Mouse (Mus musculus) layer of hippocampus, adult 11-12 months (tissue): Measurements from ENCODE around the gene Csgalnact2.
A peak's percentile ranks its signal among the peaks of the same experiment; 100 is the strongest.

ENCODE experiments used
- DNase-seq: peaks from one replicate; pipeline ENCODE4 v3.0.0; 2022; ENCODE audit warnings: low spot score

The Csgalnact2 gene

DNA sequence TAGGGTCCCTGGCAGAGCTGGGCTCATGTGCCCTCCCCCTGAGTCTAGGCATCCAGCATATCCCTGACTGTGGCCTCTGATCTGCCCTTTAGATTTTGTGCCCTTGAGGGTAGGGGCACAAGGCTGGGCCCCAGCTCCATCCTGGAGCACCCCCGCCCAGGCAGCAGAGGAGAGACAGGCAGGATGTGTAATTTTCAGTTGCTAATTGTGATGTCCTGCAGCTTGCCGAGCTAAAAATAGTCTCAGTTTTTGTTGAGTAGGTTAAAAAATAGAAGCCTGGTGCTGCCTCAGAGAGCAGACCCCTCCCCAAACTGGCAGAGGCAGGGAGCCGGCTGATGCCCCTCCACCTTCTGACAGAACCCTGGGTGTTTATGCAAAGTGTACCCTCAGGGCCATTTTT, 64.8 kb downstream of the Csgalnact2 start:
- no peak for DNase-seq

DNA sequence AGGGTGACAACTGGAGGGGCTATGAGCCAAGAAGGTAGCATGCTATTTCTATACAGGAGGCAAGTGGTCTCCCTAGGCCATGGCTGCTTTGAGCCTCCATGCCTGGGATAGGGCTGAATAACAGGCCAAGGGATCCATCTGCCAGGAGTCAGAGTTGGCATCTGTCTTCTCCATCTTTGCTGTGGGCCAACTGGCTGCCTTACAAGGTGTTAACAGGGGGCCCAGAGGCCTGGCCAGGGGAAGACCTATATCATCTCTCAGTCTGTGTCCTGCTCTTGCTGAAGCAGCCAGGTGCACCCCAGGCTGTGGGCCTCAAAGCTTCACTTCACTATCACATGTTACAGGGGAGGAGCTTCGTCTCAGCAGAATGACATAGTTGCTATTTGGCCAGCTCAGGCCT, 66.8 kb downstream of the Csgalnact2 start:
- DNase-seq, result no peak

DNA sequence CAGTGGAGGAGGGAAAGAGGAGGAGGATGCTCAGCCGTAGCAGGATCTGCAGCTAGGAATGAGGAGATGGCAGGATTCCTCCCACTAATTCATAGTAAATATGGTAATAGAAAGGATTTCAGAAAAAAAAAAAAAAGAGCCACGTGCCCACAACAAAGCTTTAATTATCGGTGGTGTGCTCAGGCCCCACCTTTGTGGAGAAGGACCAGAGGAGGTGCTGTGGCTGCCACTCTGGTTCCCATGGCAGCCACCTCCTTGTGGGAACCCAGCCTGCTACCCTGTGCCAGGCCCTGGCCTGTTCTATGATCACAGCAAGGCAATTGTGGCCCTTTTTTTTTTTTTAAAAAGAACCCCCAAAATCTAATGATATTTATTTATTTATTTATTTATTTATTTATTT, 67.5 kb downstream of the Csgalnact2 start:
- no peak for DNase-seq

DNA sequence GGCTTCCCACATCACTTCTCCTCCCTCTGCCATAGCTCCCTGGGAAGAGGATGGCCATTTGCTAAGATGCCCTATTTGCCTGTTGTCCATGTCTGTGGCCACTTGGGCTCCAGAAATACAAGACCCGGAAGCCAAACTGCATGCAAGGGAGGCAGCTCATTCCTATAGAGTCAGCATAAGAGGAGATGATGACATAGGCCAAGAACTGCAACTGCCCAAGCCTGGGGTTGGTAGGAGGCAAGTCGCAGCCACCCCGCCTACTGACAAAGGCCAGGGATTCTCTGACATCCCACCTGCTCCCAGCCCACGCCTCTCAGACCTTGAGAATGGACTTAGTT, 68.0 kb downstream of the Csgalnact2 start:
- DNase-seq, result no peak

DNA sequence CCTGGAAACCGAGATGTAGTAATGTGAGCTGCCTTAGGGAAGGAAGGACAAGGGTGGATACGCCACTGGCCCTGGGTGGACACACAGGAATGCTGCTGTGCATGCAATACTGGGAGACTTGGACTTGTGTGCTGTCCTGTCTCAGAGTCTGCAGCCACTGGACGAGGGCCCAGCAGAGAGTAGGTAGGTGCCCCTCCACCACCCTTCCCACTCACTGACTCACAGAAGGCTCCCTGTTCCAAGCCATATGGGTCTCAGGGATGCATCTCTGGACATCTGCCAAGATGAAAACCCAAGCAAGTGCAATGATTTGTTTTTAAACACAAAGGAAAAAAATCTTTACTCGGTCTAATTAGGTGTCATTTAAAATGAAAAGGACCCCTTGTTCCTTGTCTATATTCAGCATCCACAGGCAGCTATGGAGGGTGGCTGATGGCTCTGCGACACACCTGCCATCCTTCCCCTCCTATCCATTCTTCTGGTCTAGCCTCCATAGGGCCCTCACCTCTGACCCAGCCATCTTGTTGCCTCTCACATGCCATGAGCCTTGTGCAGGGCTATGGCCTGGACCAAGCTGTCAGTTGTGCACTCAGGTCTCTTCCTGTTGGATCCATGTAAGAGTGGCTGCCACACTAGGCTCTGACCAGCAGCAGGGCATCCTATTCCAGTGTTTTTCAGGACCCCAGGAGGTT, 68.5 kb downstream of the Csgalnact2 start:
- DNase-seq, result peak; percentile 73

DNA sequence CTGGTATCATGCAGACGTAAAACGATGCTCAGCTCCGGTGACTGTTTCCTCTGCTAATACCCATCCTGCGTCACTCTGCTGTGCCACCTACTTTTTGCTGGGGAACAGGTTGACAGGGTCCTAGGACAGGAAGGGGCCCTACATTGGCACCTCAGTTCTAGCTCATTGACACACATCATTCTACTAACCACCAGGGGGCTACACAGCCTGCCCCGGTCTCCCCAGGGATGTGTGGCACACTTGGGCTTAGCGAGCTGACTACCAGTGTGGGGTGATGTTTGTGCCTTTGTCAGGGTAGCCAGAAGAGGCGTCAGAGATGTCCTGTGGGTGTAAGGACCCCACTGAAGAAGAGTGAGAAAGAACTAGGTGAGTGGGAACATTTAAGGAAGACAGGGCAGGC, 71.2 kb downstream of the Csgalnact2 start:
- no peak for DNase-seq

DNA sequence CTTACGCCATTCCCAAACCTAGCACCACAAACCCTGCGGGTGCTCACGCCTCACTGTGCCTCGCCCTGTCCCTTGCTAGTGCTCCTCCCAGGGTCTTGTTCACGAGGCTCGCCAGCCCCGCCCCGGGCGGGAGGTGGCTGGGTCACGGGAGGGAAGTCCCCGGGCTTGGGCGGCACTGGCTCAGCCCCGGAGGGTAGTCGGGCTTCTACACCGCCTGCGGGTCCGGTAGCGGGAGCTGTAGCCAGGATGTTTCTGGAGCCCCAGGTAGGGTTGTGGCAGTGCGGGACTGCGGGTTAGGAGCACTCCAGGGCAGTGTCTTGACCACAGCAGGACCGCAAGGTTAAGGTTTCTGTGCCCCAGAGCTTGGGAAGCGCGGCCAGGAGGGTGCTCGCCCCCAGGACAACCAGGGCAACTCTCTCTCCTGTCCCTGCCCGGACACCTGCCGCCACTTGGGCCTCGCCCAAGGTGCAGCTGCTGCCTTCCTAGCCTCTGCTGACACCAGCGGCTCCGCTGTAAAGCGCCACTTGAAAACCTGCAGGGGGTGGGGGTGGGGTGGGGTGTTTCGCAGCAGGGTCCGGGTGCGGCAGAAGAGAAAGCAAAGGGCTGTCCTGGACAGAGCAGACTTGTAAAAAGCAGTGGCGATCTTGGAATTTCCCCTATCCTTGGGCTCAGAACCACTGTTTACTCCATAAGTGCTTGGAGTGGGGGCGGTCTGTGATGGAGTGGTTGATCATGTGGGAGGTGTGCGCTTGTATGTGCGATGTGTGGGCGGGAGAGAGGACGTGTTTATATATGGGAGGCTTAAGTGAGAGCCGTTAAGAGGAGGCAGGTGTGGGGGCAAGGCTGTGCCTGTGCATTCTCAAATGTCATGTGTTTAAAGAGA, 72.5 kb downstream of the Csgalnact2 start:
- DNase-seq, result peak; percentile 52

DNA sequence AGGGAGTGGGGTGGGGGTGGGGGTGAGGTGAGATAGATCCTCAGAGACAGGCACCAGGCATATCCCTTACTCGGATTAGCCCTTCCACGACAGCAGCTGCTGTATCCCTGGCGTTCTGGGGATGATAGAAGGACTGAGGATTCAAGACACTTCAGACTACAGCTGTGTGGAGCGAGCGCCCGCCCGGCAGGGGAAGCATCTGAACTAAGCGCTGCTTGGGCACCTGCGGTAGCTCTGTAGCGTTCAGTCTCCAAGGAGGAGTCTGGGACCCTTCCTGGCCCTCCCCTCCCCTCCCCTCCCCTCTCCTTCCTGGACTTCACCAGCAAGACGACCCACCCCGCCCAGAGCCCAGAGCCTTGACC, 73.1 kb downstream of the Csgalnact2 start:
- DNase-seq, result no peak

DNA sequence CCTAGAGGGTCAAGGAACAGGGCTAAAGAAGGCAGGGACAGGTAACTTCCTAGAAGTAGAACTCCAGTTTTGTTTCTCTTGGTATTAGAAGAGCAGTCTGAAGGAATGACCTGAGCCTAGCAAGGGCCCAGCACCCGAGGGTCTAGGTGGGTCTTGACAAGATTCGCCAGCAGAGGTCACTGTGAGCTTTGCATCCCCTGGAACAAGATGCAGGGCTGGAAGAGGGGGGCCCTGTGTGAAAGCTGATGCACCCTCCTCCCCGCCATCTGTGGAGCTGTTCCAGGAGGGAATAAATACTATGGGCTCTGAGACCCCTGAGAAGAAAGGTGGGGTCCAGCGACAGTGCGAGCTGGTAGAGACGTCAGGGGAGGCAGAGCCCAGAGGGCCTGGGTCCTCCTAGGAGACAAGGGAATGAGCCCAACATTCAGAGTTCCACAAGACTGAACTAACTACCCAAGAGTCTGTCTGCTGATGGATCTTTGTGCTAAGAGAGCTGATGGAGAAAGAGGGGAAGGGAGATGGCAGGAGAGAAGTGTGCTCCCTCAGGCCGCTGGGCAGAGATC, 73.9 kb downstream of the Csgalnact2 start:
- peak; percentile 63 for DNase-seq

DNA sequence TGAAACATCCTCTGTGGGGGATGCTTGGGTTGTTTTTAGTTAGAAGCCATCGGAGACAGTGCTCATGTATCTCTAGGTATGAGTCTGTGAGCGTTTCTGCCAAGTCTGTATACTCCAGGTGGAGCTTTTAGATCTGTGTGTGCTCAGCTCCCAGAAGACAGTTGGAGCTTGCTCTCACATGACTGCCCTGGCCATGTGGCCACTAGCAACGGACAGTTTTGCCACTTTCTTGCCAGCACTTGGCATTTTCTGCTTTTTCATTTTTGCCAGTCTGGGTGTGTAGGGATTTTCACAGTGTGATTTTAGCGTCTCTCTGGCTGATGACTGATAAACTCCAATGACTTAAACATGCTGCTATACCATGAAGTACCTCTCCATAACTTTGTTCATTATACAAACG, 75.7 kb downstream of the Csgalnact2 start:
- no peak for DNase-seq

DNA sequence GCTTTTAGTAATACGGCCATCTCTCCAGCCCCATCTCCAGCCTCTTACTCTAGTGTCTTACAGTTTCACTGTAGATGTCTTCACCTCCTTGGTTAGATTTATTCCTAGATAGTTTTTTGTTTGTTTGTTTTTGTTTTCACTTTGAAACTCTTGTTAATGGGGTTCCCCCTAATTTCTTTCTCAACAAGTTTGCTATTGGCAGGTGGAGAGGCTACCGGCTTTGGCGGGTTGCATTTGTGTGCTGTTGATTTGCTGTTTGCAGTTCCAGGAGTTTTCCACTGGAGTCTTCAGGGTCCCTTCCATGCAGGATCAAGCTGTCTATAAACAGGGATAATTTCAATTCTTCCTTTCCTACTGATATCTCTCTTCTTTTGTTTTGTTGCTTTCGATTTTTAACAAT, 77.7 kb downstream of the Csgalnact2 start:
- no peak for DNase-seq
